Mouse (Mus musculus) stomach, postnatal 0 days (tissue): ENCODE data around the gene Rngtt. TPM values are rescaled to one million over a fixed set of nuclear protein-coding genes. Genes with fewer than 3 reads are reported as not detected.

ENCODE experiments used
- ATAC-seq: fragments of 200-750 bp; cut with Nextera tagmentation; 2 replicates; pipeline ENCODE4 v1.8.0; 2017; ENCODE audit not compliant: low FRiP score, low TSS enrichment
- DNase-seq: peaks from one replicate; pipeline ENCODE4 v3.0.0-alpha.2; 2016; ENCODE audit warnings: low spot score
- H3K27ac ChIP-seq: fragments of 300-500 bp; sonication (generic); replicated peaks from 2 replicates; pipeline ENCODE4 v1.5.1; 2014; ENCODE audit warnings: mild to moderate bottlenecking, control low read depth
- H3K27me3 ChIP-seq: fragments of 300-500 bp; sonication (generic); 2 replicates; pipeline ENCODE4 v1.6.1; 2014; ENCODE audit warnings: low read length; ENCODE audit not compliant: control insufficient read depth, insufficient read depth
- H3K36me3 ChIP-seq: fragments of 300-500 bp; sonication (generic); 2 replicates; pipeline ENCODE4 v1.6.1; 2014; ENCODE audit warnings: low read length, mixed read lengths; ENCODE audit not compliant: control insufficient read depth, insufficient read depth
- H3K4me1 ChIP-seq: fragments of 300-500 bp; sonication (generic); replicated peaks from 2 replicates; pipeline ENCODE4 v1.6.1; 2014; ENCODE audit warnings: antibody characterized with exemption; ENCODE audit not compliant: control insufficient read depth, insufficient read depth
- H3K4me2 ChIP-seq: fragments of 300-500 bp; sonication (generic); replicated peaks from 2 replicates; pipeline ENCODE4 v1.6.1; 2014; ENCODE audit warnings: low read depth, mild to moderate bottlenecking, control low read depth, moderate library complexity
- H3K4me3 ChIP-seq: fragments of 300-500 bp; sonication (generic); 2 replicates; pipeline ENCODE4 v1.5.1; 2014; ENCODE audit warnings: low read depth, low read length, control low read depth
- H3K9ac ChIP-seq: fragments of 300-500 bp; sonication (generic); 2 replicates; pipeline ENCODE4 v1.6.1; 2014; ENCODE audit warnings: mild to moderate bottlenecking, low read length, control low read depth, mixed read lengths
- H3K9me3 ChIP-seq: fragments of 300-500 bp; sonication (generic); 2 replicates; pipeline ENCODE4 v1.6.1; 2016; ENCODE audit warnings: low read length; ENCODE audit not compliant: control insufficient read depth
- CTCF ChIP-seq: IDR thresholded peaks from 2 replicates; pipeline ENCODE4 v1.5.1; 2016; ENCODE audit warnings: antibody characterized with exemption, low read depth, mild to moderate bottlenecking, moderate library complexity
- EP300 ChIP-seq: optimal IDR thresholded peaks from 2 replicates; pipeline ENCODE3; 2016; ENCODE audit warnings: antibody characterized with exemption
- WGBS: fragments of 180-500 bp; shearing (Covaris S2); extraction: QIAGEN DNeasy Blood & Tissue Kit; methylation state at CpG from one replicate; pipeline ENCODE4 v1.1.7; 2014; 5-methylcytosine and 5-hydroxymethylcytosine counted together
- polyA plus RNA-seq: library from polyadenylated mRNA; unstranded; fragments of >200 nt; fragmentation: Nextera tagmentation; extraction: Ambion mirVana; gene quantifications from 2 replicates; pipeline ENCODE4 v1.2.1, GENCODE M21; 2015

Rngtt gene
- polyA plus RNA-seq, 1 experiment from 2014 or later: 9.6 TPM

- no peak overlapping the region for H3K4me2 ChIP-seq
- H3K4me1 ChIP-seq: no peaks in the 10 kb centered on the region
- TF ChIP-seq EP300 (no peak), CTCF (no peak)
- peaks cover 3% of the 10 kb centered on the region; the same call in 1 of the 2 replicates for H3K36me3 ChIP-seq
- no peaks in the 10 kb centered on the region for H3K9me3 ChIP-seq
- no peak overlapping the region for H3K9ac ChIP-seq
- WGBS: 78% methylated on average over 4 of the region's 4 CpGs
- no peak overlapping the region for H3K27ac ChIP-seq
- no peaks in the 10 kb centered on the region for H3K27me3 ChIP-seq
- no peak for ATAC-seq
- DNase-seq: no peak
- no peak overlapping the region for H3K4me3 ChIP-seq
Observed at GRCm38 (mm10) chr4:33498160-33498874, 188.2 kb downstream of the Rngtt start.

GRCm38 (mm10) chr4:33506638-33507037 is 196.5 kb downstream of the Rngtt start:
- Histone ChIP-seq H3K27ac (no peak overlapping the region), H3K9me3 (no peaks in the 10 kb centered on the region), H3K36me3 (no peaks in the 10 kb centered on the region; the same call in 1 of the 2 replicates), H3K4me1 (no peaks in the 10 kb centered on the region), H3K9ac (no peak overlapping the region), H3K4me2 (no peak overlapping the region), H3K4me3 (no peak overlapping the region), H3K27me3 (no peaks in the 10 kb centered on the region)
- TF ChIP-seq EP300: no peak
- TF ChIP-seq CTCF: peak; percentile 34
- DNase-seq: no peak
- ATAC-seq: no peak

GRCm38 (mm10) chr4:33510544-33510943 is 200.4 kb downstream of the Rngtt start:
- no peaks in the 10 kb centered on the region for H3K9me3 ChIP-seq
- no peak overlapping the region for H3K9ac ChIP-seq
- no peak for TF ChIP-seq CTCF
- no peak for TF ChIP-seq EP300
- no peak overlapping the region for H3K4me3 ChIP-seq
- H3K27me3 ChIP-seq: no peaks in the 10 kb centered on the region
- ATAC-seq: no peak
- no peak for DNase-seq
- H3K27ac ChIP-seq: no peak overlapping the region
- no peaks in the 10 kb centered on the region for H3K36me3 ChIP-seq
- no peak overlapping the region for H3K4me2 ChIP-seq
- H3K4me1 ChIP-seq: no peaks in the 10 kb centered on the region
- WGBS: 63% methylated on average over 10 of the region's 10 CpGs

GRCm38 (mm10) chr4:33513421-33513820 is 203.3 kb downstream of the Rngtt start:
- no peak for ATAC-seq
- 76% methylated on average over 3 of the region's 3 CpGs for WGBS

GRCm38 (mm10) chr4:33514108-33515000 is 204.2 kb downstream of the Rngtt start:
- WGBS: 86% methylated on average over 10 of the region's 10 CpGs
- Histone ChIP-seq H3K4me1 (no peaks in the 10 kb centered on the region), H3K27ac (no peak overlapping the region), H3K36me3 (no peaks in the 10 kb centered on the region), H3K27me3 (no peaks in the 10 kb centered on the region), H3K9me3 (no peaks in the 10 kb centered on the region), H3K4me3 (no peak overlapping the region), H3K9ac (no peak overlapping the region), H3K4me2 (no peak overlapping the region)
- ATAC-seq: no peak
- DNase-seq: no peak
- TF ChIP-seq EP300 (no peak), CTCF (no peak)

More at GRCm38 (mm10) chr4:33513421-33513820, 203.3 kb downstream of the Rngtt start:
- Histone ChIP-seq H3K4me3 (no peak overlapping the region), H3K4me1 (no peaks in the 10 kb centered on the region), H3K9me3 (no peaks in the 10 kb centered on the region), H3K27ac (no peak overlapping the region), H3K27me3 (no peaks in the 10 kb centered on the region), H3K36me3 (no peaks in the 10 kb centered on the region), H3K9ac (no peak overlapping the region), H3K4me2 (no peak overlapping the region)
- TF ChIP-seq EP300 (no peak), CTCF (no peak)
- no peak for DNase-seq

GRCm38 (mm10) chr4:33520196-33520595 is 210.1 kb downstream of the Rngtt start:
- Histone ChIP-seq H3K4me3 (no peak overlapping the region), H3K9me3 (no peaks in the 10 kb centered on the region), H3K27me3 (no peaks in the 10 kb centered on the region), H3K4me2 (no peak overlapping the region), H3K36me3 (no peaks in the 10 kb centered on the region), H3K27ac (no peak overlapping the region), H3K9ac (no peak overlapping the region), H3K4me1 (no peaks in the 10 kb centered on the region)
- DNase-seq (no peak), ATAC-seq (no peak)
- 89% methylated on average over 7 of the region's 7 CpGs for WGBS
- no peak for TF ChIP-seq EP300
- no peak for TF ChIP-seq CTCF
